In genomic region chr5:68592423-68592822, GRCm38 (mm10) we compare ENCODE assay signal across 27 mouse cellular contexts.
DNase-seq lines count a peak whose midpoint lies in the region; ATAC-seq and TF ChIP-seq lines count a peak whose summit lies in the region.
"Had no signal": no experiment of that assay in that cellular context is flagged by ENCODE, and none has a peak within 500 bp of the region (broad histone marks: within the 10 kb centered on the region; RNA-seq: fewer than 3 reads in every experiment).

No protein-coding gene starts in this region.

- H3K4me2 ChIP-seq in forebrain, embryonic 15.5 days (replicated peaks), result no peak overlapping the region

- H3K27me3 ChIP-seq in forebrain, embryonic 15.5 days, result no peaks in the 10 kb centered on the region
- H3K27me3 ChIP-seq: CH12.LX, Patski had no signal

- no peak for ATAC-seq in cerebellum, adult (ENCODE audit: insufficient number of reproducible peaks, low FRiP score, low TSS enrichment)
- no peak for ATAC-seq in forebrain, embryonic 15.5 days (replicated peaks)
- ATAC-seq: activated CD4-positive, CD25-positive, alpha-beta regulatory T cell, adult 4 months; CD4-positive, CD25-positive, alpha-beta regulatory T cell, adult 4 months; Patski had no signal

- DNase-seq in ES-CJ7 (ENCODE audit: low read depth, low spot score) (peak; percentile 42), ES-E14 (ENCODE audit: low read depth, low spot score) (peak; percentile 4), R1 (ENCODE audit: low read depth, low spot score) (peak; percentile 61), ZHBTc4 (ENCODE audit: low read depth, low spot score) (peak; percentile 17)
- DNase-seq in heart, postnatal 25 days (ENCODE audit: low spot score), result no peak
- DNase-seq in gastrocnemius, adult 18-20 months (ENCODE audit: low spot score), result no peak
- DNase-seq: adrenal gland, adult 2 months; adrenal gland, adult 8-10 months; adrenal gland, postnatal 10 days; adrenal gland, postnatal 14 days; adrenal gland, postnatal 25 days; adrenal gland, postnatal 36 days; B cell, adult 2 months; cerebellum, adult 11 months; cerebellum, adult 11-12 months; cerebellum, adult 18-20 months; cerebellum, adult 2 months; cerebellum, adult 8-10 months; cerebellum, adult 9-10 months; cerebellum, adult 9-11 months had no signal

- no peaks in the 10 kb centered on the region for H3K9me3 ChIP-seq in ES-E14 (ENCODE audit: control insufficient read depth, insufficient read depth, low read depth, low read length)
- H3K9me3 ChIP-seq in forebrain, embryonic 15.5 days, result no peaks in the 10 kb centered on the region
- H3K9me3 ChIP-seq: G1E had no signal

- no peak overlapping the region for H3K9ac ChIP-seq in ES-E14 (ENCODE audit: insufficient read depth, low read depth, low read length, poor library complexity, severe bottlenecking)
- H3K9ac ChIP-seq in forebrain, embryonic 15.5 days (replicated peaks), result no peak overlapping the region

- intact Hi-C loops in heart, postnatal 25 days (cut with DNase I), result no loop called here

- H3K27ac ChIP-seq in ES-E14 (ENCODE audit: insufficient read depth, low read depth, low read length, poor library complexity, severe bottlenecking), result no peak overlapping the region
- H3K27ac ChIP-seq in forebrain, embryonic 15.5 days (replicated peaks), result no peak overlapping the region

- 76% methylated on average over 3 of the region's 3 CpGs for WGBS in forebrain, embryonic 15.5 days

- peaks cover 0 to 2% of the 10 kb centered on the region in 2 experiments; a peak in 1 of 4 replicates for H3K4me1 ChIP-seq in ES-E14 (ENCODE audit: control insufficient read depth in 2 of 2, insufficient read depth in 2 of 2, low read length in 2 of 2, poor library complexity in 1 of 2)
- no peaks in the 10 kb centered on the region for H3K4me1 ChIP-seq in forebrain, embryonic 15.5 days

- H3K36me3 ChIP-seq in ES-E14 (ENCODE audit: control insufficient read depth, insufficient read depth, low read length, poor library complexity, severe bottlenecking), result no peaks in the 10 kb centered on the region
- no peaks in the 10 kb centered on the region for H3K36me3 ChIP-seq in forebrain, embryonic 15.5 days
- H3K36me3 ChIP-seq: G1E had no signal

- in situ Hi-C loops in ES-E14 (cut with MboI; ENCODE audit: low sequenced_read_pairs in 2 of 2, unreplicated experiment in 2 of 2), result no loop called here

- H3K4me3 ChIP-seq in ES-E14 (ENCODE audit: insufficient read depth in 1 of 2, low read depth in 1 of 2, low read length in 2 of 2, poor library complexity in 1 of 2, severe bottlenecking in 1 of 2), result no peak overlapping the region
- H3K4me3 ChIP-seq in forebrain, embryonic 15.5 days, result no peak overlapping the region

TF ChIP-seq in ES-E14, 5 proteins besides CTCF, POLR2A, EP300 and RAD21:
- TF ChIP-seq MAFK (IDR thresholded peaks at IDR 0.05; ENCODE audit: insufficient read depth, low read depth, low read length) (no peak), ZNF384 (IDR thresholded peaks at IDR 0.05; ENCODE audit: low read depth, low read length) (no peak), CHD2 (IDR thresholded peaks at IDR 0.05; ENCODE audit: low read depth, low read length) (no peak), ZC3H11A (IDR thresholded peaks at IDR 0.05; ENCODE audit: borderline replicate concordance, low read depth, low read length) (no peak), HCFC1 (IDR thresholded peaks at IDR 0.05; ENCODE audit: borderline replicate concordance, insufficient read depth, low read length) (no peak)
TF ChIP-seq in ES-E14: peak in this region for 0.

Comparison
In these comparisons a context has a peak if more than half of its experiments do, and no peak if none do; other contexts are left out.
1. DNase-seq: peak in ES-CJ7 (single experiment), ES-E14 (single experiment), R1 (single experiment) and ZHBTc4 (single experiment); none in heart, postnatal 25 days (single experiment) and gastrocnemius, adult 18-20 months (single experiment).